Mouse (Mus musculus): ENCODE results near the gene Ostm1.

DNA sequence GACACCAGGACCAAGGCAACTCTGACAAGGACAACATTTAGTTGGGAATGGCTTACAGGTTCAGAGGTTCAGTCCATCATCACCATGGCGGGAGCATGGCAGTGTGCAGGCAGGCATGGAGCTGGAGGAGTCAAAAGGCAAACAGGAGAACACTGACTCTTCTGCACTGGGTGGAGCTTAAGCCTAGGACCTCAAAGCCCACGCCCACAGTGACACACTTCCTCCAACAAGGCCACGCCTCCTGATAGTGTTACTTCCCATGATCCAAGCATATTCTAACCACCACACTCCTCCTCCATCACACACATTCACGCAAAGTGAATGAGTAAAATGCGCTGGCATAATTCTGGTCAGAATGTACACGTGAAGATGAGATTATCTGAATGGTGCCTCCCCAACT, 56.2 kb downstream of the Ostm1 start:
- TF ChIP-seq TAL1 (IDR thresholded peaks at IDR 0.05; ENCODE audit: low read length) = no peak
- no peak for TF ChIP-seq GATA1 (IDR thresholded peaks at IDR 0.05; ENCODE audit: low read length)
